Mouse (Mus musculus) heart, embryonic 16.5 days (tissue): ENCODE results near the gene Sod3. TPM values are rescaled to one million over a fixed set of nuclear protein-coding genes. Genes with fewer than 3 reads are reported as not detected.

Experiments used
- ATAC-seq: fragments of 200-750 bp; cut with Nextera tagmentation; replicated peaks from 2 replicates; pipeline ENCODE4 v1.8.0; 2017; ENCODE audit warnings: moderate number of reproducible peaks; ENCODE audit not compliant: insufficient read depth, low FRiP score; ENCODE audit errors: extremely low read depth
- H3K27ac ChIP-seq: fragments of 300-500 bp; sonication (generic); 2 replicates; pipeline ENCODE4 v1.5.1; 2014; ENCODE audit warnings: mild to moderate bottlenecking, low read length, control low read depth, moderate library complexity
- H3K27me3 ChIP-seq: fragments of 300-500 bp; sonication (generic); 2 replicates; pipeline ENCODE4 v1.6.1; 2014; ENCODE audit warnings: low read length, mixed read lengths; ENCODE audit not compliant: control insufficient read depth, insufficient read depth
- H3K36me3 ChIP-seq: fragments of 300-500 bp; sonication (generic); 2 replicates; pipeline ENCODE4 v1.6.1; 2014; ENCODE audit not compliant: control insufficient read depth, insufficient read depth
- H3K4me1 ChIP-seq: fragments of 300-500 bp; sonication (generic); 2 replicates; pipeline ENCODE4 v1.6.1; 2014; ENCODE audit warnings: low read length, mixed read lengths; ENCODE audit not compliant: control insufficient read depth, insufficient read depth
- H3K4me2 ChIP-seq: fragments of 300-500 bp; sonication (generic); 2 replicates; pipeline ENCODE4 v1.6.1; 2014; ENCODE audit warnings: low read depth, mild to moderate bottlenecking, control low read depth, low read length
- H3K4me3 ChIP-seq: fragments of 300-500 bp; sonication (generic); 2 replicates; pipeline ENCODE4 v1.5.1; 2014; ENCODE audit warnings: mild to moderate bottlenecking, control low read depth, low read length
- H3K9ac ChIP-seq: fragments of 300-500 bp; sonication (generic); 2 replicates; pipeline ENCODE4 v1.6.1; 2014; ENCODE audit warnings: low read length, control low read depth
- H3K9me3 ChIP-seq: fragments of 300-500 bp; sonication (generic); replicated peaks from 2 replicates; pipeline ENCODE4 v1.6.1; 2016; ENCODE audit warnings: low read length; ENCODE audit not compliant: control insufficient read depth
- WGBS: fragments of 180-500 bp; shearing (Covaris S2); extraction: QIAGEN DNeasy Blood & Tissue Kit; methylation state at CpG from one replicate; pipeline ENCODE4 v1.1.7; 2014; 5-methylcytosine and 5-hydroxymethylcytosine counted together
- polyA plus RNA-seq: library from polyadenylated mRNA; unstranded; fragments of >200 nt; fragmentation: Nextera tagmentation; extraction: Ambion mirVana; gene quantifications from 2 replicates; pipeline ENCODE4 v1.2.1, GENCODE M21; 2015

Sod3 gene
- polyA plus RNA-seq, 1 experiment from 2014 or later = 1.6 TPM

- H3K4me3 ChIP-seq = no peak overlapping the region
- H3K9me3 ChIP-seq = no peaks in the 10 kb centered on the region
- no peak for ATAC-seq
- no peaks in the 10 kb centered on the region for H3K27me3 ChIP-seq
- H3K4me2 ChIP-seq = no peak overlapping the region
- WGBS = 74% methylated on average over 5 of the region's 5 CpGs
- H3K27ac ChIP-seq = no peak overlapping the region
- H3K9ac ChIP-seq = no peak overlapping the region
- no peaks in the 10 kb centered on the region for H3K4me1 ChIP-seq
- no peaks in the 10 kb centered on the region for H3K36me3 ChIP-seq
Observed at GRCm38 (mm10) chr5:52352730-52353129, 10.9 kb upstream of the Sod3 start.

- H3K36me3 ChIP-seq = no peaks in the 10 kb centered on the region
- no peak for ATAC-seq
- no peak overlapping the region for H3K27ac ChIP-seq
- no peaks in the 10 kb centered on the region for H3K9me3 ChIP-seq
- 62% methylated on average over 4 of the region's 4 CpGs for WGBS
- H3K4me3 ChIP-seq = no peak overlapping the region
- no peaks in the 10 kb centered on the region for H3K4me1 ChIP-seq
- H3K9ac ChIP-seq = no peak overlapping the region
- no peaks in the 10 kb centered on the region for H3K27me3 ChIP-seq
- H3K4me2 ChIP-seq = no peak overlapping the region
Observed at GRCm38 (mm10) chr5:52354441-52354840, 9.2 kb upstream of the Sod3 start.

GRCm38 (mm10) chr5:52355612-52356011 is 8.0 kb upstream of the Sod3 start:
- no peak for ATAC-seq
- Histone ChIP-seq H3K4me1 (no peaks in the 10 kb centered on the region), H3K4me3 (no peak overlapping the region), H3K9me3 (no peaks in the 10 kb centered on the region), H3K27ac (no peak overlapping the region), H3K27me3 (no peaks in the 10 kb centered on the region), H3K9ac (no peak overlapping the region), H3K36me3 (no peaks in the 10 kb centered on the region), H3K4me2 (no peak overlapping the region)
- WGBS = 82% methylated on average over 7 of the region's 7 CpGs

GRCm38 (mm10) chr5:52357175-52357754 is 6.3 kb upstream of the Sod3 start:
- H3K4me3 ChIP-seq = no peak overlapping the region
- no peak overlapping the region for H3K4me2 ChIP-seq
- no peaks in the 10 kb centered on the region for H3K9me3 ChIP-seq
- no peak for ATAC-seq
- no peak overlapping the region for H3K9ac ChIP-seq
- H3K4me1 ChIP-seq = no peaks in the 10 kb centered on the region
- no peaks in the 10 kb centered on the region; the same call in 1 of the 2 replicates for H3K27me3 ChIP-seq
- H3K27ac ChIP-seq = no peak overlapping the region
- H3K36me3 ChIP-seq = no peaks in the 10 kb centered on the region
- 61% methylated on average over 9 of the region's 9 CpGs for WGBS

- H3K27ac ChIP-seq = no peak overlapping the region
- 73% methylated on average over 6 of the region's 6 CpGs for WGBS
- no peak overlapping the region for H3K9ac ChIP-seq
- no peaks in the 10 kb centered on the region for H3K36me3 ChIP-seq
- H3K9me3 ChIP-seq = no peaks in the 10 kb centered on the region
- no peak for ATAC-seq
- H3K4me3 ChIP-seq = no peak overlapping the region
- peaks cover 1% of the 10 kb centered on the region; the same call in 1 of the 2 replicates for H3K4me1 ChIP-seq
- H3K27me3 ChIP-seq = no peaks in the 10 kb centered on the region; the same call in 1 of the 2 replicates
- H3K4me2 ChIP-seq = no peak overlapping the region
Observed at GRCm38 (mm10) chr5:52358120-52358519, 5.5 kb upstream of the Sod3 start.

- no peak overlapping the region for H3K9ac ChIP-seq
- peak overlapping the region; percentile 34 for H3K4me2 ChIP-seq
- peaks cover 11% of the 10 kb centered on the region; the same call in 1 of the 2 replicates for H3K4me1 ChIP-seq
- 46% methylated on average over 21 of the region's 21 CpGs for WGBS
- no peak for ATAC-seq
- no peaks in the 10 kb centered on the region for H3K36me3 ChIP-seq
- no peak overlapping the region for H3K27ac ChIP-seq
- no peak overlapping the region for H3K4me3 ChIP-seq
- no peaks in the 10 kb centered on the region; the same call in 1 of the 2 replicates for H3K27me3 ChIP-seq
- H3K9me3 ChIP-seq = no peaks in the 10 kb centered on the region
Observed at GRCm38 (mm10) chr5:52360286-52361049, 3.1 kb upstream of the Sod3 start.

GRCm38 (mm10) chr5:52362776-52363467 is 669 bp upstream of the Sod3 start:
- H3K9me3 ChIP-seq = no peaks in the 10 kb centered on the region
- H3K4me3 ChIP-seq = no peak overlapping the region
- ATAC-seq = no peak
- no peak overlapping the region for H3K27ac ChIP-seq
- H3K4me1 ChIP-seq = peaks cover 11% of the 10 kb centered on the region; the same call in 1 of the 2 replicates
- peak overlapping the region; percentile 40; the same call in 1 of the 2 replicates for H3K4me2 ChIP-seq
- WGBS = 71% methylated on average over 6 of the region's 6 CpGs
- H3K27me3 ChIP-seq = no peaks in the 10 kb centered on the region; the same call in 1 of the 2 replicates
- no peaks in the 10 kb centered on the region for H3K36me3 ChIP-seq
- no peak overlapping the region for H3K9ac ChIP-seq

GRCm38 (mm10) chr5:52364521-52364920 is 930 bp downstream of the Sod3 start:
- 0 out of 2 replicates have a peak, but pooled peaks cover 2% of the 10 kb centered on the region for H3K9me3 ChIP-seq
- no peak for ATAC-seq
- H3K9ac ChIP-seq = no peak overlapping the region
- no peaks in the 10 kb centered on the region; the same call in 1 of the 2 replicates for H3K27me3 ChIP-seq
- no peaks in the 10 kb centered on the region for H3K36me3 ChIP-seq
- peaks cover 11% of the 10 kb centered on the region for H3K4me1 ChIP-seq
- H3K27ac ChIP-seq = no peak overlapping the region
- no peak overlapping the region for H3K4me3 ChIP-seq
- WGBS = 66% methylated on average over 5 of the region's 5 CpGs
- H3K4me2 ChIP-seq = no peak overlapping the region

- Histone ChIP-seq H3K4me2 (no peak overlapping the region), H3K36me3 (no peaks in the 10 kb centered on the region), H3K27me3 (no peaks in the 10 kb centered on the region; the same call in 1 of the 2 replicates), H3K9me3 (0 out of 2 replicates have a peak, but pooled peaks cover 2% of the 10 kb centered on the region), H3K9ac (no peak overlapping the region), H3K4me3 (no peak overlapping the region), H3K4me1 (peaks cover 11% of the 10 kb centered on the region), H3K27ac (no peak overlapping the region)
- no peak for ATAC-seq
- 88% methylated on average over 5 of the region's 5 CpGs for WGBS
Observed at GRCm38 (mm10) chr5:52365930-52366329, 2.3 kb downstream of the Sod3 start.
